Mouse (Mus musculus) spleen, adult 12 weeks (tissue): ENCODE data around the gene Icam1.
"Not testable (repeated sequence)": the region's sequence is repeated elsewhere in the genome, so short reads cannot be mapped to it uniquely, and the experiment has no call there.

Source experiments
- DNase-seq: peaks from one replicate; pipeline ENCODE4 v3.0.0; 2022; ENCODE audit warnings: low spot score

Gene Icam1

GRCm38 (mm10) chr9:21022726-21023125 lies 6.9 kb downstream of the Icam1 start:
- no peak for DNase-seq

DNA sequence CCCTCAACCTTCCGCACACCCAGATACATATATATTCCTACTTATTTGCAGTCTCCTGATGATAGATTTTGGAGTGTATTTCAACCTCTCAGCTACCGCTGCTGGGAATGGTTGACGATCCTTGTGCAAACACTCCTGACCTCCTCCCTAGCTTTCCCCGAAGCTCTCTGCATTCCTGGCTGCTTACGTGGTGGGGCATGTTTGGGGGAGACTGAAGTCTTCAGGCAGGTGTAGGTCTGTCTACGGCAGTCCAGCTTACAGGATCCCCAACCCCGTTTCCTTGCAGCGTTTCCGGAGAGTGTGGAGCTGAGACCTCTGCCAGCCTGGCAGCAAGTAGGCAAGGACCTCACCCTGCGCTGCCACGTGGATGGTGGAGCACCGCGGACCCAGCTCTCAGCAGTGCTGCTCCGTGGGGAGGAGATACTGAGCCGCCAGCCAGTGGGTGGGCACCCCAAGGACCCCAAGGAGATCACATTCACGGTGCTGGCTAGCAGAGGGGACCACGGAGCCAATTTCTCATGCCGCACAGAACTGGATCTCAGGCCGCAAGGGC lies 9.5 kb downstream of the Icam1 start:
- DNase-seq: no peak

DNA sequence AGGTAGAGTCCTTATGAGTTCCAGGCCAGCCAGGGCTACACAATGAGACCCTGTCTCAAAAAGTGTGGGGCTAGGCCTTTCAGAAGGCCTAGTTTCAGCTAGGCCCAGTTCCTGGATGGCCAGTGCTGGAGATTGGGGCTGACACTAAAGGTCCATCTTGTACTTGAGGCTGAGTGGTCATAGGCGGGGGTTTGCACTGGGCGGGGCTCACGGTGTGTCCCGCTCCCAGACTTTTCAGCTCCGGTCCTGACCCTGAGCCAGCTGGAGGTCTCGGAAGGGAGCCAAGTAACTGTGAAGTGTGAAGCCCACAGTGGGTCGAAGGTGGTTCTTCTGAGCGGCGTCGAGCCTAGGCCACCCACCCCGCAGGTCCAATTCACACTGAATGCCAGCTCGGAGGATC lies 11.1 kb downstream of the Icam1 start:
- no peak for DNase-seq

DNA sequence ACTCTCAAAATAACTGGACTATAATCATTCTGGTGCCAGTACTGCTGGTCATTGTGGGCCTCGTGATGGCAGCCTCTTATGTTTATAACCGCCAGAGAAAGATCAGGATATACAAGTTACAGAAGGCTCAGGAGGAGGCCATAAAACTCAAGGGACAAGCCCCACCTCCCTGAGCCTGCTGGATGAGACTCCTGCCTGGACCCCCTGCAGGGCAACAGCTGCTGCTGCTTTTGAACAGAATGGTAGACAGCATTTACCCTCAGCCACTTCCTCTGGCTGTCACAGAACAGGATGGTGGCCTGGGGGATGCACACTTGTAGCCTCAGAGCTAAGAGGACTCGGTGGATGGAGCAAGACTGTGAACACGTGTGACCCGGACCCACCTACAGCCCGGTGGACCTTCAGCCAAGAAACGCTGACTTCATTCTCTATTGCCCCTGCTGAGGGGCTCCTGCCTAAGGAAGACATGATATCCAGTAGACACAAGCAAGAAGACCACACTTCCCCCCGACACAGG lies 12.0 kb downstream of the Icam1 start:
- no peak for DNase-seq

DNA sequence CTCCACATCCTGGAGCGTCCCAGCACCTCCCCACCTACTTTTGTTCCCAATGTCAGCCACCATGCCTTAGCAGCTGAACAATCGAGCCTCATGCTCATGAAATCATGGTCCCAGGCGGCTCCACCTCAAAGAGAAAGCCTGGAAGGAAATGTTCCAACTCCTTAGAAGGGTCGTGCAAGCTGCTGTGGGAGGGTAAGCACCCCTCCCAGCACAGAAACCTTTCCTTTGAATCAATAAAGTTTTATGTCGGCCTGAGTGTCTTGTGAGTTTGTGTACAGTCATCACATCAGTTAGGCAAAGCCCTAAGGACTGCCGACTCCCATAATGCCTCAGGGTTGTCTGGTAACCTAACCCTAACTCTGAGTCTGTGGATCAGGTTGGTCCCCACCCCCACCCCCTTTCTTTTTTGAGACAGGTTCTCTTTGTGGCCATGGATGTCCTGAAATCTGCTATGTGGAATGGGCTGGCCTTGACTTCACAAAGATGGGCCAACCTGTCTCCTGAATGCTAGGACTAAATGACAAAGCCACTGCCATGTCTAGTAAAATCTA lies 12.8 kb downstream of the Icam1 start:
- DNase-seq: no peak

DNA sequence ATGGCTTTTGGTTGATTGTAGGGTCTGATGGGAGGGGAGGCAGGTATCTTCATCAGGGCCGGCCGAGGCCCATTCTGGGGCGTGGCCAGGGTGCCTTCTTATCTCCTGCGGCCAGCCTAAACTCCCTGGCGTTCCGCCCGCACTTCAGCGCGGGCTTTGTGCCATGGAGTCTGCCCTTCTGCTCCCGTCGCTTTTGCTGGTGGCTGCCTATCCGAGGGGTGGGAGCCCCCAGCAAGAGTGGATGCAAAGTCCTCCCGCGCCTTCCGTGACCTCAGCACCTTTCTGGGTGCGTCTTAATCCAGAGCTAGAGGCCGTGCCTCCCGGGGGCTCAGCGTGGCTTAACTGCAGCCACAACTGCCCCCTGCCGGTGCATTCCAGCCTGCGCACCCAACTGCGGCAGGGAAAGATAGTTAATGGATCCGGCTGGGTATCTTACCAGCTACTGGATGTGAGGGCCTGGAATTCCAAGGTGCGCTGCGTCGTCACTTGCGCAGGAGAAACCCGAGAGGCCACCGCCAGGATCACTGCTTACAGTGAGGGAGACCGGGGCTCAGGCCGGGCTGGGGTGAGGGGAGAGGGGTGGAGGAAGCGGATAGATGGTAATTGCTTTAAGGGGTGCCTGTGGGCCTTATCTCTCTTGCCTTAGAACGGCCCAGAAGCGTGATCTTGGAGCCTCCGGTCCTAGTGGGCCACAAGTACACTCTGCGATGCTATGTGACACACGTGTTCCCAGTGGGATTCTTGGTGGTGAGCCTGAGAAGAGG lies 13.7 kb downstream of the Icam1 start, which contains the start of gene Icam4:
TSS of gene Icam4 (plus strand) at position 83 of the 764 bp plus-strand sequence.
- peak; percentile 85 for DNase-seq

DNA sequence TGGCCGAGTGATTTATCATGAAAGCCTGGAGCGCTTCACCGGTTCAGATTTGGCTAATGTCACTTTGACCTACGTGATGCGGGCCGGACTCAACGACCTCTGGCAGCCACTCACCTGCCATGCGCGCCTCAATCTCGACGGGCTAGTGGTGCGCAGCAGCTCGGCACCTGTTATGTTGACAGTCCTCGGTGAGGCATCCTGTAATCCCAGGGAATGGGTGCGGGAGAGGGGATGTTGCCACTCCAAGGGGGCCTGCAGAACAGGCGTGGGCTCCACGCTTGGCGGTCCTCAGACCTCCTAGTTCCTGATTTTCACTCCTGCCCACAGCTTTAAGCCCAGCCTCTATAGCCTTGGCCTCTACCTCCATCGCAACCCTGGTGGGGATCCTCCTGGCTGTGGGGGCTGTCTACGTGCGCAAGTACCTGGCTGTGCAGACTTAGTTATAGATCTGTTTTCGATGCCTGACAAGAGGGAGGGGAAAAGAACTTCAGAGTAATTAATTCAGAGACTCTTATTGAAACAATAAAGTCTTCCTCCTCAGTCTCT lies 14.3 kb downstream of the Icam1 start:
- no peak for DNase-seq

DNA sequence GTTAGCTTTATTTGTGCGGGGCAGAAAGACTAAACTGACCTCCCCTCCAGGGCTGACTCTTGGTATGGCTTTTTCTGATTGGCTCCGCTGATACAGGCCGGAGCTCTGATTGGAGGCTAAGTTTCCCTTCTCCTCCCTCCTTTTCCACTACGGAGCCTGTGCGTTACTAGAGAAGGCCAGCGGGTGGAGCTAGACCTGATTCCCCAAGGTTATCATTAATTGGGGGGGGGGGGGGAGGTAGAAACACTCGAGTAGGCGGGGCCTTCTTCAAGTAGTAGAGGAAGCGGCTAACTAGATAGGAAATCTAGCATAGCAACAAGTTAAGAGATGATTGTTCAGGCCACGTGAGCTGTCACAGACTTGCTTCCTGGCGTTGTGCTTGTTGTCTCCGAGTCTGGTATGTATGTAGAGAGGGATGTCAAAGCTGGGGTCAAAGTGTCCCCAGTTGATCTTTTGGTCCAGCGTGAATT lies 15.0 kb downstream of the Icam1 start:
- peak; percentile 79 for DNase-seq

DNA sequence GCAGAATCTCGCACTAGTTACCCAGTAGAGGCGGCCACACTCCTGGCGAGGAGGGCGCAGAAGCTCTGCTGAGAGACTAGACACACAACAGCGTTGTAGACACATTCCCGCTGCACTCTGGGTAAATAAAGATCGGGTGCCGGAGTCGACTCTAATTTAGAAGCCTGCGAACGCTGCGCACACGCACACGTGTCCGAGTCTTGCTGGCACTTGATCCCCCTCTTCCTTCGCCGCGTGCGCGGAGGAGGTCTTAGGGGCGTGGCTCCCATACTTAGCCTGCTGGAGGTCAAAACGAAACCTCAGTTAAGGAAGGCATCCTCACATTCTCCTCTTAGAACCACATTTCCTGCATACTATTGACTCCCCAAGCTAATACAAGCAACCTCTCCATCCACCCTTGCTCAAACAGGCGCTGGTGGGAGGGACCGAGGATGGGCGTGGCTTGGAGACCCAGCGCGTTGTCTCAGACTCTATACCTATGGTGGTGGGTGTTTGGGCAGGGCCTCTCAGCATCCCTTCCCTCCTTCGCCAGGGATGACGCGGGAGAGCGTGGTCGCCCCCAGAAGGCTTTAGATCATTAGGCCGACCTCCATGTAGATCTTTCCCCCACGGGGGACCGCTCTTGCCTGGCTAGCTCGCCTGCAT lies 15.6 kb downstream of the Icam1 start:
- DNase-seq: peak; percentile 59

GRCm38 (mm10) chr9:21031896-21032351 lies 16.1 kb downstream of the Icam1 start, which contains the start of gene Icam5:
Gene Icam5 (plus strand): TSS chr9:21032073.
- peak; percentile 52 for DNase-seq

GRCm38 (mm10) chr9:21032491-21032890 lies 16.7 kb downstream of the Icam1 start:
- no peak for DNase-seq

DNA sequence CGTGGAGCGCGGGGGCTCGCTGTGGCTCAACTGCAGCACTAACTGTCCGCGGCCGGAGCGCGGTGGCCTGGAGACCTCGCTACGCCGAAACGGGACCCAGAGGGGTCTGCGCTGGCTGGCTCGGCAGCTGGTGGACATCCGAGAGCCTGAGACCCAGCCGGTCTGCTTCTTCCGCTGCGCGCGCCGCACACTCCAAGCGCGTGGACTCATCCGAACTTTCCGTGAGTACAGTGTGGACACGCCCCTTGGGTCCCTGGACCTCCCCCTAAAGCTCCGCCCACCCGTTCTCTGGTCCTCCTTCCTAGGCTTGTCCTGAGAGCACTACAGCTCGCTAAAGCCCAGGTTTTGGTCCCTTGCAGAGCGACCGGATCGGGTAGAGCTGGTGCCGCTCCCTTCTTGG lies 17.4 kb downstream of the Icam1 start:
- peak; percentile 88 for DNase-seq

DNA sequence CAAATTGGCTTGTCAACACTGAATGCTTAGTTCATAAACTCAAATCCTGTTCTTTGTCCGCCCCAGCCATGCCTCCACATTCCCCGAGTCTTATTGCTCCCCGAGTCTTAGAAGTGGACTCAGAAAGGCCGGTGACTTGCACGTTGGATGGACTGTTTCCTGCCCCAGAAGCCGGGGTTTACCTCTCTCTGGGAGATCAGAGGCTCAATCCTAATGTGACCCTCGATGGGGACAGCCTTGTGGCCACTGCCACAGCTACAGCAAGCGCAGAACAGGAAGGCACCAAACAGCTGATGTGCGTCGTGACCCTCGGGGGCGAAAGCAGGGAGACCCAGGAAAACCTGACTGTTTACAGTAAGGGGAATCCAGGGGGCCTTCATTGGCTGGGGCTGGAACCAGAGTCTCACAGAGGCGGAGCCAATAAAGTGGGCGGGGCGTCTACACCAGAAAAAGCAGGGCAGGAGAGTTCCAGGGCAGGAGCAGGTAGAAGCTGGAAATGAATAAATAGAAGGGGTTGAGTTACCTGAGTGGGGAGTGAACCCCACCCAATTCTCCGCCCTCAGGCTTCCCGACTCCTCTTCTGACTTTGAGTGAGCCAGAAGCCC lies 18.8 kb downstream of the Icam1 start:
- no peak for DNase-seq

DNA sequence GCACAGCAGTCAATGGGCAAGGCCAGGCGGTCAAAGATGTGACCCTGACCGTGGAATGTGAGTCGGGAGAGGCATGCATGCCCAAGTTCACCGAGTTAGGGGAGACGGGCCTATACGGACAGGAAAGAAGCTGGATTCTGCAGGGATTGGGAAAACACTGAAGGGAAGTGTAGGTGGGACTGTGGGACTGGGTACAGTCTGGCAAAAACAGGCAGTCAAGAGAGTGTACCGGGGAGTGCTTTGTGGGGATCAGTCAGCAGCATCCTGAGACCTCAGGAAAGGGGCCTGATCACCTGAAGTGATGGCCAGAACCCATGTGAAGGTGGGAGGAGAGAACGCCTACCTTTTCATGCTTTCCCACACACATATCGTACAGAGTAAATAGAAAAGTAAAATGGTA lies 19.8 kb downstream of the Icam1 start:
- DNase-seq: no peak

- DNase-seq: no peak
Measured at GRCm38 (mm10) chr9:21036161-21036560, 20.4 kb downstream of the Icam1 start.

- DNase-seq: no peak
Measured at GRCm38 (mm10) chr9:21036666-21037065, 20.9 kb downstream of the Icam1 start.

- no peak for DNase-seq
Measured at GRCm38 (mm10) chr9:21037481-21037891, 21.7 kb downstream of the Icam1 start.

GRCm38 (mm10) chr9:21039779-21040178 lies 24.0 kb downstream of the Icam1 start:
- no peak for DNase-seq

- no peak for DNase-seq
Measured at GRCm38 (mm10) chr9:21041308-21041707, 25.5 kb downstream of the Icam1 start.

- DNase-seq: no peak
Measured at GRCm38 (mm10) chr9:21043563-21043962, 27.8 kb downstream of the Icam1 start.

DNA sequence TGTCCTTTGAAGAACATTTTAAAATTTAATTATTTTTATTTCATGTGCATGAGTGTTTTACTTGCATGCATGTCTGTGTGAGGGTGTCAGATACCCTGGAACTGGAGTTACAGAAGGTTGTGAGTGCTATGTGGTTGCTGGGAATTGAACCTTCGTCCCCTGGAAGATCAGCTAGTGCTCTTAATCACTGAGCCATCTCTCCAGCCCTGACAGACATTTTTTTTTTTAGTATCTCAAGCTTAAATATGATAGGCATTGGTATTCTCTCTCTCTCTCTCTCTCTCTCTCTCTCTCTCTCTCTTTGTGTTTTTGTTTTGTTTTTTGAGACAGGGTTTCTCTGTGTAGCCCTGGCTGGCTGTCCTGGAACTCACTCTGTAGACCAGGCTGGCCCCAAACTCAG lies 29.0 kb downstream of the Icam1 start:
- DNase-seq: not testable (repeated sequence)

DNA sequence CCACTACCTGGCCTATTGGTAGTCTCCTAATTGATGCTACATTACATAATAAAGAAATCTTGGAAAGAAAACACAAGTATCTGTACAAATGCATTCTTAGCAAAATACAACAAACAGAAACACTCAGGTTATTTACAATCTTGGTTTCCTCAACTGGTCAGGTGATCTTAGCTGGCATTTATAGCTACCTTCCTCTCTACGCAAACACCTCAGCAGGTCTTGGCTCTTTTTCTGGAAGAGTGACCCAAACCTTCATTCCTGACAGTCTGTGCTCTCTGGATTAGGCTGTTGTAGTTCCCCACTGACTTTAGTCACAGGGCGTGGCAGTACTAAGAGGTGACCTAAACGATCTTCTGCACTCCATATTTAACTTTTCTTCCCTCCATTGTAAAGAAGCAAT lies 29.4 kb downstream of the Icam1 start:
- DNase-seq: no peak
